Mouse (Mus musculus): Measurements from ENCODE around the gene Cdk14. TPM values are rescaled to one million over a fixed set of nuclear protein-coding genes. Genes with fewer than 3 reads are reported as not detected.
"Not testable (repeated sequence)": the region's sequence is repeated elsewhere in the genome, so short reads cannot be mapped to it uniquely, and the experiment has no call there.

Gene Cdk14
- polyA plus RNA-seq, 1 experiment from 2014 or later, result 25.5 TPM

- H3K4me2 ChIP-seq (ENCODE audit: low read length), result no peak overlapping the region
- no peak overlapping the region for H3K27ac ChIP-seq (ENCODE audit: low read depth)
- ATAC-seq (replicated peaks; ENCODE audit: low FRiP score, low TSS enrichment, low read depth) (no peak), DNase-seq (ENCODE audit: low spot score) (no peak)
- no peak overlapping the region for H3K4me3 ChIP-seq (ENCODE audit: low read depth, low read length)
- H3K27me3 ChIP-seq (replicated peaks; ENCODE audit: control insufficient read depth, insufficient read depth, low read length), result no peaks in the 10 kb centered on the region
- H3K9ac ChIP-seq (ENCODE audit: low read length), result no peak overlapping the region
- peaks cover 26% of the 10 kb centered on the region for H3K4me1 ChIP-seq (replicated peaks; ENCODE audit: control insufficient read depth, insufficient read depth, low read length)
- H3K36me3 ChIP-seq (ENCODE audit: control insufficient read depth, insufficient read depth, low read length), result no peaks in the 10 kb centered on the region
- H3K9me3 ChIP-seq (ENCODE audit: control insufficient read depth, low read length), result no peaks in the 10 kb centered on the region
- 68% methylated on average over 8 of the region's 8 CpGs for WGBS
Observed at GRCm38 (mm10) chr5:5341611-5342010, 78.5 kb downstream of the Cdk14 start.

GRCm38 (mm10) chr5:5333916-5334315 lies 86.2 kb downstream of the Cdk14 start:
- DNase-seq (ENCODE audit: low spot score), result no peak
- Histone ChIP-seq H3K9ac (ENCODE audit: low read length) (no peak overlapping the region), H3K4me2 (ENCODE audit: low read length) (no peak overlapping the region), H3K4me3 (ENCODE audit: low read depth, low read length) (no peak overlapping the region), H3K27ac (ENCODE audit: low read depth) (no peak overlapping the region), H3K4me1 (replicated peaks; ENCODE audit: control insufficient read depth, insufficient read depth, low read length) (no peaks in the 10 kb centered on the region), H3K27me3 (replicated peaks; ENCODE audit: control insufficient read depth, insufficient read depth, low read length) (no peaks in the 10 kb centered on the region), H3K36me3 (ENCODE audit: control insufficient read depth, insufficient read depth, low read length) (no peaks in the 10 kb centered on the region), H3K9me3 (ENCODE audit: control insufficient read depth, low read length) (no peaks in the 10 kb centered on the region)
- WGBS, result 88% methylated on average over 8 of the region's 8 CpGs
- no peak for ATAC-seq (replicated peaks; ENCODE audit: low FRiP score, low TSS enrichment, low read depth)

- no peaks in the 10 kb centered on the region for H3K27me3 ChIP-seq (replicated peaks; ENCODE audit: control insufficient read depth, insufficient read depth, low read length)
- no peak overlapping the region for H3K9ac ChIP-seq (ENCODE audit: low read length)
- H3K9me3 ChIP-seq (ENCODE audit: control insufficient read depth, low read length), result no peaks in the 10 kb centered on the region
- H3K27ac ChIP-seq (ENCODE audit: low read depth), result no peak overlapping the region
- no peak overlapping the region for H3K4me3 ChIP-seq (ENCODE audit: low read depth, low read length)
- no peaks in the 10 kb centered on the region for H3K36me3 ChIP-seq (ENCODE audit: control insufficient read depth, insufficient read depth, low read length)
- ATAC-seq (replicated peaks; ENCODE audit: low FRiP score, low TSS enrichment, low read depth) (no peak), DNase-seq (ENCODE audit: low spot score) (no peak)
- no peaks in the 10 kb centered on the region for H3K4me1 ChIP-seq (replicated peaks; ENCODE audit: control insufficient read depth, insufficient read depth, low read length)
- WGBS, result 76% methylated on average over 10 of the region's 10 CpGs
- H3K4me2 ChIP-seq (ENCODE audit: low read length), result no peak overlapping the region
Observed at GRCm38 (mm10) chr5:5330926-5331460, 89.1 kb downstream of the Cdk14 start.

- not testable (repeated sequence) for H3K4me2 ChIP-seq (ENCODE audit: low read length); H3K27ac ChIP-seq (ENCODE audit: low read depth); H3K9ac ChIP-seq (ENCODE audit: low read length); H3K9me3 ChIP-seq (ENCODE audit: control insufficient read depth, low read length); DNase-seq (ENCODE audit: low spot score); H3K4me1 ChIP-seq (replicated peaks; ENCODE audit: control insufficient read depth, insufficient read depth, low read length); H3K4me3 ChIP-seq (ENCODE audit: low read depth, low read length); ATAC-seq (replicated peaks; ENCODE audit: low FRiP score, low TSS enrichment, low read depth); H3K36me3 ChIP-seq (ENCODE audit: control insufficient read depth, insufficient read depth, low read length); H3K27me3 ChIP-seq (replicated peaks; ENCODE audit: control insufficient read depth, insufficient read depth, low read length)
- WGBS, result 97% methylated on average over 2 of the region's 2 CpGs
Observed at GRCm38 (mm10) chr5:5329018-5329417, 91.1 kb downstream of the Cdk14 start.

- DNase-seq (ENCODE audit: low spot score) (no peak), ATAC-seq (replicated peaks; ENCODE audit: low FRiP score, low TSS enrichment, low read depth) (no peak)
- Histone ChIP-seq H3K9ac (ENCODE audit: low read length) (no peak overlapping the region), H3K4me3 (ENCODE audit: low read depth, low read length) (no peak overlapping the region), H3K27me3 (replicated peaks; ENCODE audit: control insufficient read depth, insufficient read depth, low read length) (no peaks in the 10 kb centered on the region), H3K9me3 (ENCODE audit: control insufficient read depth, low read length) (no peaks in the 10 kb centered on the region), H3K27ac (ENCODE audit: low read depth) (no peak overlapping the region), H3K36me3 (ENCODE audit: control insufficient read depth, insufficient read depth, low read length) (no peaks in the 10 kb centered on the region), H3K4me2 (ENCODE audit: low read length) (no peak overlapping the region), H3K4me1 (replicated peaks; ENCODE audit: control insufficient read depth, insufficient read depth, low read length) (no peaks in the 10 kb centered on the region)
- WGBS, result 94% methylated on average over 2 of the region's 2 CpGs
Observed at GRCm38 (mm10) chr5:5326716-5327115, 93.4 kb downstream of the Cdk14 start.

- Histone ChIP-seq H3K4me2 (ENCODE audit: low read length) (no peak overlapping the region), H3K4me1 (replicated peaks; ENCODE audit: control insufficient read depth, insufficient read depth, low read length) (0 out of 2 replicates have a peak, but pooled peaks cover 5% of the 10 kb centered on the region), H3K36me3 (ENCODE audit: control insufficient read depth, insufficient read depth, low read length) (no peaks in the 10 kb centered on the region), H3K27me3 (replicated peaks; ENCODE audit: control insufficient read depth, insufficient read depth, low read length) (no peaks in the 10 kb centered on the region), H3K4me3 (ENCODE audit: low read depth, low read length) (no peak overlapping the region), H3K9me3 (ENCODE audit: control insufficient read depth, low read length) (no peaks in the 10 kb centered on the region), H3K27ac (ENCODE audit: low read depth) (no peak overlapping the region), H3K9ac (ENCODE audit: low read length) (no peak overlapping the region)
- ATAC-seq (replicated peaks; ENCODE audit: low FRiP score, low TSS enrichment, low read depth) (no peak), DNase-seq (ENCODE audit: low spot score) (no peak)
- 79% methylated on average over 8 of the region's 8 CpGs for WGBS
Observed at GRCm38 (mm10) chr5:5322699-5323098, 97.4 kb downstream of the Cdk14 start.

- no peak overlapping the region for H3K27ac ChIP-seq (ENCODE audit: low read depth)
- DNase-seq (ENCODE audit: low spot score) (no peak), ATAC-seq (replicated peaks; ENCODE audit: low FRiP score, low TSS enrichment, low read depth) (no peak)
- H3K4me1 ChIP-seq (replicated peaks; ENCODE audit: control insufficient read depth, insufficient read depth, low read length), result 0 out of 2 replicates have a peak, but pooled peaks cover 5% of the 10 kb centered on the region
- no peaks in the 10 kb centered on the region for H3K9me3 ChIP-seq (ENCODE audit: control insufficient read depth, low read length)
- H3K36me3 ChIP-seq (ENCODE audit: control insufficient read depth, insufficient read depth, low read length), result no peaks in the 10 kb centered on the region
- H3K4me2 ChIP-seq (ENCODE audit: low read length), result no peak overlapping the region
- 38% methylated on average over 2 of the region's 2 CpGs for WGBS
- H3K9ac ChIP-seq (ENCODE audit: low read length), result no peak overlapping the region
- H3K4me3 ChIP-seq (ENCODE audit: low read depth, low read length), result no peak overlapping the region
- no peaks in the 10 kb centered on the region for H3K27me3 ChIP-seq (replicated peaks; ENCODE audit: control insufficient read depth, insufficient read depth, low read length)
Observed at GRCm38 (mm10) chr5:5320506-5321181, 99.5 kb downstream of the Cdk14 start.

GRCm38 (mm10) chr5:5319824-5320505 lies 100.1 kb downstream of the Cdk14 start:
- ATAC-seq (replicated peaks; ENCODE audit: low FRiP score, low TSS enrichment, low read depth), result no peak
- Histone ChIP-seq H3K27me3 (replicated peaks; ENCODE audit: control insufficient read depth, insufficient read depth, low read length) (no peaks in the 10 kb centered on the region), H3K27ac (ENCODE audit: low read depth) (no peak overlapping the region), H3K9ac (ENCODE audit: low read length) (no peak overlapping the region), H3K4me2 (ENCODE audit: low read length) (no peak overlapping the region), H3K4me1 (replicated peaks; ENCODE audit: control insufficient read depth, insufficient read depth, low read length) (0 out of 2 replicates have a peak, but pooled peaks cover 5% of the 10 kb centered on the region), H3K36me3 (ENCODE audit: control insufficient read depth, insufficient read depth, low read length) (no peaks in the 10 kb centered on the region), H3K9me3 (ENCODE audit: control insufficient read depth, low read length) (no peaks in the 10 kb centered on the region), H3K4me3 (ENCODE audit: low read depth, low read length) (no peak overlapping the region)
- no peak for DNase-seq (ENCODE audit: low spot score)
- 71% methylated on average over 8 of the region's 8 CpGs for WGBS
